ENCODE assay signal across 19 mouse cellular contexts in the genomic region with DNA sequence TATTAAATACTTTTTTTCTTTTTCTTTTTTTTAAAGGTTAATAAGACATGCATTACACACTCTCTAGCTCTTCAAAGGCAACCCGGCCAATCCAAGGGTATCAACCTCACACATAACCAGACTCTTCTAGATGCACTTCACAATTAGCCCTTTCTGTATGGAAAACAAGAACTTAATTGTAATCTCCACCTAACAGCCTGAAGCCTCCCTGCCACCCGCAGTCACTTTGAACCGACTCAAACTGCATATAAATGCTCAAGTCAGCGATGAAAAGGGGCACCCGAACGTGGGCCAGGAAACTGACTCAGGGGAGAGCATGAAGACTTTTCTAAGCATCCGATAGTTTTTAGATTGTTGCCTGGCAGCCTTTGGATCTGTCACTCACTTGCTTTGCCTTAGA. TPM values are rescaled to one million over a fixed set of nuclear protein-coding genes. Genes with fewer than 3 reads are reported as not detected.
DNase-seq lines count a peak whose midpoint lies in the region; ATAC-seq lines count a peak whose summit lies in the region.
"Had no signal": no experiment of that assay in that cellular context is flagged by ENCODE, and none has a peak within 500 bp of the region (broad histone marks: within the 10 kb centered on the region; RNA-seq: fewer than 3 reads in every experiment).

No protein-coding gene starts in this region.

- H3K4me2 ChIP-seq in forebrain, embryonic 12.5 days = no peak overlapping the region
- H3K4me2 ChIP-seq in midbrain, embryonic 14.5 days (ENCODE audit: low read length) = no peak overlapping the region
- H3K4me2 ChIP-seq: intestine, embryonic 15.5 days; kidney, embryonic 15.5 days; limb, embryonic 13.5 days had no signal

- H3K27ac ChIP-seq in forebrain, embryonic 12.5 days = peak overlapping the region; percentile 33; the same call in 1 of the 2 replicates
- no peak overlapping the region for H3K27ac ChIP-seq in midbrain, embryonic 14.5 days (replicated peaks; ENCODE audit: low read depth, low read length)
- H3K27ac ChIP-seq: heart, embryonic 10.5 days; intestine, embryonic 15.5 days; kidney, embryonic 15.5 days; left cerebral cortex, adult 2 months; limb, embryonic 13.5 days; liver, embryonic 14.5 days had no signal

- no peaks in the 10 kb centered on the region for H3K9me3 ChIP-seq in forebrain, embryonic 12.5 days
- H3K9me3 ChIP-seq in midbrain, embryonic 14.5 days (ENCODE audit: control insufficient read depth, low read length) = no peaks in the 10 kb centered on the region
- H3K9me3 ChIP-seq: heart, embryonic 10.5 days; intestine, embryonic 15.5 days; kidney, embryonic 15.5 days; limb, embryonic 13.5 days had no signal

- WGBS in forebrain, embryonic 12.5 days = 10% methylated on average over 7 of the region's 7 CpGs
- WGBS in midbrain, embryonic 14.5 days = 9% methylated on average over 7 of the region's 7 CpGs

- ATAC-seq in forebrain, embryonic 12.5 days (ENCODE audit: low FRiP score) = peak; percentile 42; the same call in 1 of the 2 replicates
- ATAC-seq in midbrain, embryonic 14.5 days (ENCODE audit: low FRiP score, low TSS enrichment) = no peak
- ATAC-seq: intestine, embryonic 15.5 days; lung, postnatal 0 days had no signal

- no peak overlapping the region for H3K4me3 ChIP-seq in forebrain, embryonic 12.5 days (replicated peaks)
- H3K4me3 ChIP-seq in midbrain, embryonic 14.5 days (replicated peaks; ENCODE audit: low read depth, low read length) = no peak overlapping the region
- H3K4me3 ChIP-seq: erythroblast, embryonic 14.5 days; heart, embryonic 10.5 days; intestine, embryonic 15.5 days; kidney, embryonic 15.5 days; left cerebral cortex, adult 2 months; limb, embryonic 13.5 days had no signal

- H3K9ac ChIP-seq in forebrain, embryonic 12.5 days = no peak overlapping the region
- H3K9ac ChIP-seq in midbrain, embryonic 14.5 days (replicated peaks; ENCODE audit: low read length) = no peak overlapping the region
- H3K9ac ChIP-seq: intestine, embryonic 15.5 days; kidney, embryonic 15.5 days; limb, embryonic 13.5 days; liver, embryonic 14.5 days had no signal

- no peaks in the 10 kb centered on the region for H3K27me3 ChIP-seq in forebrain, embryonic 12.5 days
- no peaks in the 10 kb centered on the region for H3K27me3 ChIP-seq in midbrain, embryonic 14.5 days (ENCODE audit: control insufficient read depth, insufficient read depth, low read length)
- H3K27me3 ChIP-seq: intestine, embryonic 15.5 days; kidney, embryonic 15.5 days; limb, embryonic 13.5 days had no signal

- H3K36me3 ChIP-seq in forebrain, embryonic 12.5 days (replicated peaks) = no peaks in the 10 kb centered on the region
- H3K36me3 ChIP-seq in midbrain, embryonic 14.5 days (ENCODE audit: control insufficient read depth, insufficient read depth, low read length) = no peaks in the 10 kb centered on the region
- H3K36me3 ChIP-seq: heart, embryonic 10.5 days; intestine, embryonic 15.5 days; kidney, embryonic 15.5 days; limb, embryonic 13.5 days had no signal

- intact Hi-C loops in left cerebral cortex, postnatal 4 days (cut with DNase I) = no loop called here
- intact Hi-C loops in left cerebral cortex, postnatal 36 days (cut with DNase I) = no loop called here
- intact Hi-C loops in heart, postnatal 10 days (cut with DNase I) = no loop called here

- H3K4me1 ChIP-seq in forebrain, embryonic 12.5 days = peaks cover 33% of the 10 kb centered on the region
- H3K4me1 ChIP-seq in midbrain, embryonic 14.5 days (ENCODE audit: control insufficient read depth, insufficient read depth, low read length) = peaks cover 17% of the 10 kb centered on the region
- H3K4me1 ChIP-seq: heart, embryonic 10.5 days; intestine, embryonic 15.5 days had no signal

- peak; percentile 12 for DNase-seq in left cerebral cortex, postnatal 4 days
- no peak for DNase-seq in left cerebral cortex, postnatal 36 days (ENCODE audit: low spot score in 2 of 2)
- peak; percentile 13 for DNase-seq in brain, adult 2 months (ENCODE audit: low read depth, low spot score)
- DNase-seq in midbrain, embryonic 14.5 days = peak; percentile 70
- DNase-seq in left cerebral cortex, adult 11 months (ENCODE audit: low spot score) = no peak
- DNase-seq in heart, postnatal 10 days = no peak
- DNase-seq: cerebellum, postnatal 10 days; gastrocnemius, postnatal 36 days; heart, postnatal 14 days had no signal

RNA-seq across cellular contexts. Expression of gene Adamts20, which starts 12.1 kb away (rescaled TPM):
- total RNA-seq in left cerebral cortex, postnatal 4 days (2021) = 10 to 100 TPM; 13.3 to 16.4 TPM
- 10 to 100 TPM in 1 of 2 experiments, 1 to 10 TPM in 1; 8.9 to 11.0 TPM for total RNA-seq in left cerebral cortex, postnatal 36 days (2021)
- polyA plus RNA-seq in forebrain, embryonic 12.5 days (2016; fragmentation: Nextera tagmentation; extraction: Ambion mirVana) = 6.5 and 11.6 TPM in 2 replicates
- 2.6 and 3.5 TPM in 2 replicates for polyA plus RNA-seq in midbrain, embryonic 14.5 days (2014; fragmentation: Nextera tagmentation; extraction: Ambion mirVana)
- total RNA-seq in heart, postnatal 10 days (2021) = under 1 TPM; 0.37 to 0.67 TPM
- total RNA-seq: megakaryocyte progenitor cell, adult 5-6 weeks had no signal
- polyA plus RNA-seq: erythroblast, embryonic 14.5 days had no signal

Comparison
In these comparisons a context has a peak if more than half of its experiments do, and no peak if none do; other contexts are left out.
1. DNase-seq: peak in left cerebral cortex, postnatal 4 days (single experiment), brain, adult 2 months (single experiment) and midbrain, embryonic 14.5 days (single experiment); none in left cerebral cortex, postnatal 36 days (0 of 2), left cerebral cortex, adult 11 months (single experiment) and heart, postnatal 10 days (0 of 2).
2. RNA of gene Adamts20, which starts 12.1 kb away (total RNA-seq): 13.3 to 16.4 TPM in left cerebral cortex, postnatal 4 days and 8.9 to 11.0 TPM in left cerebral cortex, postnatal 36 days; 0.37 to 0.67 TPM in heart, postnatal 10 days; every median in the first group is over 4 times any median in the second.